Mouse (Mus musculus): ENCODE data around the gene Atp11a.

GRCm38 (mm10) chr8:12833616-12834015 is 76.8 kb downstream of the Atp11a start:
- no peak for TF ChIP-seq TBP (conservative IDR thresholded peaks at IDR 0.05; ENCODE audit: low read depth, low read length)
- TF ChIP-seq CTCF (conservative IDR thresholded peaks at IDR 0.05 in 1 of 2, IDR thresholded peaks at IDR 0.05 in 1 of 2; ENCODE audit: low read depth in 2 of 2, low read length in 2 of 2): no peak
- TF ChIP-seq POLR2A (IDR thresholded peaks at IDR 0.05; ENCODE audit: low read depth, low read length): no peak
- no peak for TF ChIP-seq NRF1 (IDR thresholded peaks at IDR 0.05; ENCODE audit: low read depth, low read length)
- no peak for TF ChIP-seq MAFK (IDR thresholded peaks at IDR 0.05; ENCODE audit: insufficient replicate concordance, low read length)
- TF ChIP-seq RAD21 (IDR thresholded peaks at IDR 0.05; ENCODE audit: low read depth, low read length): no peak
- TF ChIP-seq HCFC1 (IDR thresholded peaks at IDR 0.05; ENCODE audit: low read depth, low read length): no peak
- TF ChIP-seq CHD1 (IDR thresholded peaks at IDR 0.05; ENCODE audit: low read depth, low read length): no peak
- no peak for TF ChIP-seq JUND (conservative IDR thresholded peaks at IDR 0.05; ENCODE audit: low read depth, low read length)
- TF ChIP-seq EP300 (IDR thresholded peaks at IDR 0.05; ENCODE audit: low read length): no peak
- TF ChIP-seq RCOR1 (conservative IDR thresholded peaks at IDR 0.05; ENCODE audit: low read depth, low read length): no peak
- no peak for TF ChIP-seq MAX (IDR thresholded peaks at IDR 0.05; ENCODE audit: low read length)
